Mouse (Mus musculus) stomach, embryonic 16.5 days (tissue): ENCODE data around the gene Adamtsl4. TPM values are rescaled to one million over a fixed set of nuclear protein-coding genes. Genes with fewer than 3 reads are reported as not detected.
A peak's percentile ranks its signal among the peaks of the same experiment; 100 is the strongest.

Source experiments
- ATAC-seq: fragments of 200-750 bp; cut with Nextera tagmentation; 2 replicates; pipeline ENCODE4 v1.8.0; 2017; ENCODE audit warnings: moderate number of reproducible peaks, moderate TSS enrichment; ENCODE audit not compliant: insufficient read depth, low FRiP score
- H3K27ac ChIP-seq: fragments of 300-500 bp; sonication (generic); 2 replicates; pipeline ENCODE4 v1.5.1; 2014; ENCODE audit warnings: low read length
- H3K27me3 ChIP-seq: fragments of 300-500 bp; sonication (generic); 2 replicates; pipeline ENCODE4 v1.6.1; 2014; ENCODE audit warnings: low read length, control low read depth, mixed read lengths; ENCODE audit not compliant: control insufficient read depth, insufficient read depth
- H3K36me3 ChIP-seq: fragments of 300-500 bp; sonication (generic); 2 replicates; pipeline ENCODE4 v1.6.1; 2014; ENCODE audit warnings: low read length; ENCODE audit not compliant: control insufficient read depth, insufficient read depth
- H3K4me1 ChIP-seq: fragments of 300-500 bp; sonication (generic); 2 replicates; pipeline ENCODE4 v1.6.1; 2014; ENCODE audit warnings: low read length, control low read depth, mixed read lengths; ENCODE audit not compliant: control insufficient read depth, insufficient read depth
- H3K4me2 ChIP-seq: fragments of 300-500 bp; sonication (generic); 2 replicates; pipeline ENCODE4 v1.6.1; 2014; ENCODE audit warnings: low read depth, low read length, mixed read lengths
- H3K4me3 ChIP-seq: fragments of 300-500 bp; sonication (generic); replicated peaks from 2 replicates; pipeline ENCODE4 v1.5.1; 2014; ENCODE audit warnings: mild to moderate bottlenecking, low read length
- H3K9ac ChIP-seq: fragments of 300-500 bp; sonication (generic); 2 replicates; pipeline ENCODE4 v1.6.1; 2014; ENCODE audit warnings: low read length
- H3K9me3 ChIP-seq: fragments of 300-500 bp; sonication (generic); replicated peaks from 2 replicates; pipeline ENCODE4 v1.6.1; 2016; ENCODE audit warnings: low read length, control low read depth; ENCODE audit not compliant: control insufficient read depth
- WGBS: fragments of 180-500 bp; shearing (Covaris S2); extraction: QIAGEN DNeasy Blood & Tissue Kit; methylation state at CpG from one replicate; pipeline ENCODE4 v1.1.7; 2014; 5-methylcytosine and 5-hydroxymethylcytosine counted together
- polyA plus RNA-seq: library from polyadenylated mRNA; unstranded; fragments of >200 nt; fragmentation: Nextera tagmentation; extraction: Ambion mirVana; gene quantifications from 2 replicates; pipeline ENCODE4 v1.2.1, GENCODE M21; 2015

The Adamtsl4 gene
- polyA plus RNA-seq, 1 experiment from 2014 or later: 13.3 TPM

GRCm38 (mm10) chr3:95653473-95654034 lies 34.2 kb downstream of the Adamtsl4 start:
- peak; percentile 63; the same call in 1 of the 2 replicates for ATAC-seq
- Histone ChIP-seq H3K9me3 (no peaks in the 10 kb centered on the region), H3K36me3 (no peaks in the 10 kb centered on the region), H3K4me2 (no peak overlapping the region), H3K9ac (0 out of 2 replicates have a peak overlapping the region, but pooled peaks have one; percentile 27), H3K4me3 (no peak overlapping the region), H3K27me3 (no peaks in the 10 kb centered on the region), H3K4me1 (peaks cover 26% of the 10 kb centered on the region), H3K27ac (peak overlapping the region; percentile 57; the same call in 1 of the 2 replicates)
- 15% methylated on average over 11 of the region's 11 CpGs for WGBS

DNA sequence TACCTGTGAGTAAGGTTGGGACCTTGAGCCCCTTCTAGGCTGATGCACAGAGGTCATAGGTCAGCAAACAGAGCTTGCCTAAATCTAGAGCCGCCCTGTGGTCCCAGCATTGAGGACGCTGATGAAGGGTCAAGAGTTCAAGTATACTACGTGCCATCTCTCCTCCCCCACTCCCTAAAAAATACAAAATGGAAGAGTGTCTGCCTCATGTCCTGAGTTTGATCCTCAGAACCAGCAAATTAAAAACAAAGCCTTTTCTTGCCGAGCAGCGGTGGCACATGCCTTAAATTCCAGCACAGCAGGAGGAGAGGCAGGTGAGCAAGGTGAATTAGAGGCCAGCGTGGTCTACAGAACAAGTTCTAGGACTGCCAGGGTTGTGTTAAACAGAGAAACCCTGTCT lies 34.8 kb downstream of the Adamtsl4 start:
- Histone ChIP-seq H3K4me3 (no peak overlapping the region), H3K27ac (no peak overlapping the region)
- WGBS: 34% methylated on average over 6 of the region's 6 CpGs

DNA sequence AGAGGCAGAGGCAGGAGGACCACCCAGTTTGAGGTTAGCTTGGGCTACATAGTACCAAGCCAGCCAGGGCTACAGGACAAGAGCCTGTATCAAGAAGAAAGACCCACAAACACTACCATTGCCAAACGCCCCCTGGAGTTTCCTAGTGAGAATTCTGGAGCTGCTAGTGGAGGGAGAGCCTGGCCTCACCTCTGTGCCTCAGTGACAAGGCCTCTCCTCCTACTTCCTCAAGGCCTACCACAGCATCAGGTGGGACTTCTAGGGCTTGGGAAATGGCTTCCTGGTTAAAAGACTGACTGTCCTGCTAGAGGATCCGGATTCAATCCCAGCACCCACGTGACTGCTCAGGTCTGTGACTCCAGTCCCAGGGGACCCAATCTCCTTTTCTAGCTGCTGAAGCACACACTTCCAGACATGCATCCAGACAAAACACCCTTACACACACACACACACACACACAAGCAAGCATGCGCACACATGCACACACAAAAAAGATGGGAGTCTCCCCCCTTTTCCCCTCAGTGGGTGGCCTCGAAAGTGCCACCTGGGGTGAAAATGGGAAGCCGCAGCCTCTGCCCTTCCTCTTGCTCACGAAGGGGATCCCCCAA lies 35.4 kb downstream of the Adamtsl4 start:
- H3K4me1 ChIP-seq: peaks cover 26% of the 10 kb centered on the region
- H3K27me3 ChIP-seq: no peaks in the 10 kb centered on the region
- H3K9me3 ChIP-seq: no peaks in the 10 kb centered on the region
- no peak overlapping the region; the same call in 1 of the 2 replicates for H3K27ac ChIP-seq
- H3K4me3 ChIP-seq: no peak overlapping the region
- no peak for ATAC-seq
- H3K4me2 ChIP-seq: no peak overlapping the region
- 73% methylated on average over 7 of the region's 7 CpGs for WGBS
- no peak overlapping the region for H3K9ac ChIP-seq
- no peaks in the 10 kb centered on the region for H3K36me3 ChIP-seq

More for the DNA sequence above, 34.8 kb downstream of the Adamtsl4 start:
- Histone ChIP-seq H3K27me3 (no peaks in the 10 kb centered on the region), H3K9ac (no peak overlapping the region), H3K4me1 (peaks cover 26% of the 10 kb centered on the region), H3K4me2 (no peak overlapping the region), H3K9me3 (no peaks in the 10 kb centered on the region), H3K36me3 (no peaks in the 10 kb centered on the region)
- no peak for ATAC-seq

GRCm38 (mm10) chr3:95651391-95652203 lies 36.1 kb downstream of the Adamtsl4 start:
- H3K27me3 ChIP-seq: no peaks in the 10 kb centered on the region
- no peaks in the 10 kb centered on the region for H3K36me3 ChIP-seq
- H3K9ac ChIP-seq: no peak overlapping the region
- peaks cover 26% of the 10 kb centered on the region for H3K4me1 ChIP-seq
- H3K9me3 ChIP-seq: no peaks in the 10 kb centered on the region
- 81% methylated on average over 16 of the region's 16 CpGs for WGBS
- no peak for ATAC-seq
- H3K27ac ChIP-seq: peak overlapping the region; percentile 76
- H3K4me3 ChIP-seq: no peak overlapping the region
- no peak overlapping the region for H3K4me2 ChIP-seq

DNA sequence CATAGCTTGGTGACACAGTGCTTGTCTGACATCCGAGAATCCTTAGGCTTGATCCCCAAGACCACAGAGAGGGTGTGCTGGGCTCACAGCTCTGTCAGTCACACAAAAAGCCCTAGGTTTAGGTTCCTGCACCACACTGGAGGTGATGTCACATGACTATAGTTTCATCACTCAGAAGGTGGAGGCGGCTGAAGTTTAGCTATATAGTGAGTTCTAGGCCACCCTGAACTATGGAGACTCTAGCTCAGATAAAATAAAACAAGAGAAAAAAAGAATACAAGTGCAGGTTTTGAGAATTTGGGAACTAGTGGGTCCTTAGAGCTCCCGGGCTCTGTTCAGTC lies 36.7 kb downstream of the Adamtsl4 start:
- H3K4me1 ChIP-seq: peaks cover 26% of the 10 kb centered on the region
- 73% methylated on average over 3 of the region's 3 CpGs for WGBS
- H3K27me3 ChIP-seq: no peaks in the 10 kb centered on the region
- no peak for ATAC-seq
- no peaks in the 10 kb centered on the region for H3K9me3 ChIP-seq
- H3K4me2 ChIP-seq: no peak overlapping the region
- H3K4me3 ChIP-seq: no peak overlapping the region
- peak overlapping the region; percentile 76 for H3K27ac ChIP-seq
- H3K9ac ChIP-seq: no peak overlapping the region
- H3K36me3 ChIP-seq: no peaks in the 10 kb centered on the region

DNA sequence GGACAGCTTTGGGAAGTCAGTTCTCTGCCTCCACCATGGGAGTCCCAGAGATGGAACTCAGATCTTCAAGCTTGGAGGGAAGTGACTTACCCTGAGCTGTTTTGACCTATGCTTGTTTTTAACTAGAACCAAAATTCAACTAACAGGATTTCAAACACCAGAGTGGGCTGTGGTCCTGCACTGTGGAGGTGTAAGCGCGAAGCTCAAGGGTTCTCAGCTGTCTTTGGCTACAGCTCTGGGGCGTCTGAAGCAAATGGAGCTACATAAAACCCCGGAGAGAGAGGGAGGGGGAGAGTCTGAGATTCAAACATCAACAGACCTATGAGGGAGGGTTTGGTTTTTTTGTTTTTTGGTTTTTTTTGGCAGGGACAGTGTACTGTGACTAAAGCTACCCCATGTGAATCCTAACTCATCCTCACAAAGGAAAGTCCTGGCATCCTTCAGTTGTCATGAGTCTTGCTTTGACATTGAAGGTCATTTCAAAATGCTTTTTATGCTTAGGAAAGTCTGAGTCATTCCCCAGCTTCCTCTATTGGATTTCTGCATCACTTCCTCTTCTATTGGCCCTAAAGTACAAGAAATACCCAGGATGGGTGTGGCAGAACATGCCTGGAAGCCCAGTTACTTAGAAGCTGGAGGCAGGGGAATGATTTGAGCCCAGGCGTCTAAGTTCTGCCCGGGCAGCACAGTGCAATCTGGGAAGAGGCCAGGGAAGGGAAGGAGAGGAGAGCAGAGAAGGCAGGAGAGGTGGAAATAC lies 37.3 kb downstream of the Adamtsl4 start:
- no peak overlapping the region for H3K9ac ChIP-seq
- H3K36me3 ChIP-seq: no peaks in the 10 kb centered on the region
- H3K4me3 ChIP-seq: no peak overlapping the region
- 50% methylated on average over 6 of the region's 6 CpGs for WGBS
- H3K4me2 ChIP-seq: no peak overlapping the region
- peak; percentile 57; the same call in 1 of the 2 replicates for ATAC-seq
- no peaks in the 10 kb centered on the region for H3K9me3 ChIP-seq
- H3K27ac ChIP-seq: peak overlapping the region; percentile 76
- no peaks in the 10 kb centered on the region for H3K27me3 ChIP-seq
- peaks cover 26% of the 10 kb centered on the region for H3K4me1 ChIP-seq

DNA sequence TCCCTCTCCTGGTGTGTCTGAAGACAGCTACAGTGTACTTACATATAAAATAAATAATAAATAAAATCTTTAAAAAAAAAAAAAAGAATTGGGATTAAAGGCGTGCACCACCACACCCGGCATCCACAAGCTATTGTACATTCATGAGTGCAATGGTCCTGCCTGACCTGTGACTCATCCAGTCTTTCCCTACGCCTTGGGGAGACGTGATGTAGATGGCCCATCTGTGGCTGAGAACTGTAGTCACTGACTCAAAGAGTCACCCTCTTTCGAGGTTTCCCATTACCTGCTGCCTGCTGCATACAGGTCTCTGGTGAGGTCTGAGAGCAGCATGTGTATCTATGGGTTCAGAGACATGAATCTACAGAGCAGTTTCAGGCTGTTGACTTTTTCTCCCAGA lies 39.7 kb downstream of the Adamtsl4 start:
- no peaks in the 10 kb centered on the region for H3K9me3 ChIP-seq

GRCm38 (mm10) chr3:95645313-95646235 lies 42.1 kb downstream of the Adamtsl4 start:
- H3K4me2 ChIP-seq: no peak overlapping the region
- no peaks in the 10 kb centered on the region for H3K9me3 ChIP-seq
- no peaks in the 10 kb centered on the region for H3K27me3 ChIP-seq
- 58% methylated on average over 10 of the region's 10 CpGs for WGBS
- H3K27ac ChIP-seq: no peak overlapping the region
- ATAC-seq: peak; percentile 46; the same call in 1 of the 2 replicates
- no peak overlapping the region for H3K4me3 ChIP-seq
- H3K4me1 ChIP-seq: peaks cover 6% of the 10 kb centered on the region; the same call in 1 of the 2 replicates
- no peaks in the 10 kb centered on the region for H3K36me3 ChIP-seq
- no peak overlapping the region for H3K9ac ChIP-seq

More for the DNA sequence above, 39.7 kb downstream of the Adamtsl4 start:
- no peaks in the 10 kb centered on the region for H3K27me3 ChIP-seq
- no peak overlapping the region for H3K4me3 ChIP-seq
- no peak overlapping the region for H3K27ac ChIP-seq
- ATAC-seq: no peak
- no peak overlapping the region for H3K4me2 ChIP-seq
- peaks cover 16% of the 10 kb centered on the region for H3K4me1 ChIP-seq
- H3K9ac ChIP-seq: no peak overlapping the region
- 85% methylated on average over 5 of the region's 5 CpGs for WGBS
- no peaks in the 10 kb centered on the region for H3K36me3 ChIP-seq
